Mouse (Mus musculus): ENCODE results near the gene Atp2a1. TPM values are rescaled to one million over a fixed set of nuclear protein-coding genes. Genes with fewer than 3 reads are reported as not detected.
A peak's percentile ranks its signal among the peaks of the same experiment; 100 is the strongest.
"Not testable (repeated sequence)": the region's sequence is repeated elsewhere in the genome, so short reads cannot be mapped to it uniquely, and the experiment has no call there.

Atp2a1 gene
- polyA plus RNA-seq, 1 experiment from 2014 or later, result 0.72 TPM

GRCm38 (mm10) chr7:126408686-126409085, 54.2 kb downstream of the Atp2a1 start:
- ATAC-seq (replicated peaks; ENCODE audit: insufficient number of reproducible peaks, insufficient read depth, low FRiP score, low read depth), result no peak
- no peaks in the 10 kb centered on the region for H3K4me1 ChIP-seq (replicated peaks)
- H3K4me2 ChIP-seq, result no peak overlapping the region
- H3K9ac ChIP-seq, result no peak overlapping the region
- no peak overlapping the region for H3K27ac ChIP-seq
- no peaks in the 10 kb centered on the region for H3K36me3 ChIP-seq
- H3K9me3 ChIP-seq (replicated peaks), result no peaks in the 10 kb centered on the region
- H3K4me3 ChIP-seq, result no peak overlapping the region
- 75% methylated on average over 2 of the region's 2 CpGs for WGBS
- H3K27me3 ChIP-seq, result peaks cover 6% of the 10 kb centered on the region

DNA sequence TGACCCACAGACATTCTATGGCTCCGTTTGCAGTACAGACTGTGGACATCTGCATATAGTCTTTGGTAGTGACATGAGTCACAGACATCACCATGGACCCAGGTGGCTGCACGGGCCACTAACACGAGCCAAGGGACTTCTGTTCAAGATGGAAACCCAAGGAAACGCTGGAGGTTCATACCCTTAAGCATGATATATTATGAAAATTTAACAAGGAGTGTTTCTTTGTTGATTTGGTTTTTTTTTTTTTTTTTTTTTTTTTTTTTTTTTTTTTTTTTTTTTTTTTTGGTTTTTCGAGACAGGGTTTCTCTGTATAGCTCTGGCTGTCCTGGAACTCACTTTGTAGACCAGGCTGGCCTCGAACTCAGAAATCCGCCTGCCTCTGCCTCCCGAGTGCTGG, 60.4 kb downstream of the Atp2a1 start:
- H3K4me3 ChIP-seq; H3K4me1 ChIP-seq (replicated peaks); ATAC-seq (replicated peaks; ENCODE audit: insufficient number of reproducible peaks, insufficient read depth, low FRiP score, low read depth); H3K36me3 ChIP-seq; H3K27me3 ChIP-seq; H3K4me2 ChIP-seq; H3K27ac ChIP-seq; H3K9me3 ChIP-seq (replicated peaks); H3K9ac ChIP-seq: not testable (repeated sequence)
- 74% methylated on average over 8 of the region's 8 CpGs for WGBS

- H3K27me3 ChIP-seq, result no peaks in the 10 kb centered on the region
- H3K4me2 ChIP-seq, result no peak overlapping the region
- no peaks in the 10 kb centered on the region for H3K36me3 ChIP-seq
- H3K4me1 ChIP-seq (replicated peaks), result peaks cover 9% of the 10 kb centered on the region
- WGBS, result 13% methylated on average over 5 of the region's 5 CpGs
- H3K27ac ChIP-seq, result no peak overlapping the region
- H3K4me3 ChIP-seq, result no peak overlapping the region
- H3K9ac ChIP-seq, result no peak overlapping the region
- no peaks in the 10 kb centered on the region for H3K9me3 ChIP-seq (replicated peaks)
- ATAC-seq (replicated peaks; ENCODE audit: insufficient number of reproducible peaks, insufficient read depth, low FRiP score, low read depth), result no peak
These were observed 63.4 kb downstream of the Atp2a1 start for GRCm38 (mm10) chr7:126399548-126399947.

GRCm38 (mm10) chr7:126397822-126398221, 65.1 kb downstream of the Atp2a1 start:
- Histone ChIP-seq H3K27ac (no peak overlapping the region), H3K9ac (no peak overlapping the region), H3K9me3 (replicated peaks) (no peaks in the 10 kb centered on the region), H3K4me1 (replicated peaks) (peaks cover 9% of the 10 kb centered on the region), H3K4me2 (no peak overlapping the region), H3K27me3 (no peaks in the 10 kb centered on the region), H3K36me3 (no peaks in the 10 kb centered on the region), H3K4me3 (no peak overlapping the region)
- ATAC-seq (replicated peaks; ENCODE audit: insufficient number of reproducible peaks, insufficient read depth, low FRiP score, low read depth), result no peak
- 81% methylated on average over 4 of the region's 4 CpGs for WGBS

DNA sequence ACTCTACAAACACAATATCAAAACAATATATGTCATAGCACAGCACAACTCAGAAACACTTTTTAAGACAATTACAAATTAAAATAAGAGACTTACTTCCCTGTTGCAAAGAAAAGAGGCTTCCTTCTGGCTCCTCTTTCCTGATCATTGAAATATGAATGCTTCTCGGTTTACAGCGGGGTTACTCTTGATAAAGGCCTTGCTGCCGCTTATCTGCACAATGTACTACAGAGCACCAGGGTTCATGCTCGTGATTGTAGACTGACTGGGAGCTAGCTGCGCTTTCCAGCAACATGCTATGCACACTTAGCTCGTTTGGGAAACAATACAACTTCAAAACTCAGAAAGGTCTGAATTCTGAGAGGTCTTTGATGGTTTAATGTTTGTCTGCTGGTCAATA, 65.7 kb downstream of the Atp2a1 start:
- H3K4me1 ChIP-seq (replicated peaks), result peaks cover 9% of the 10 kb centered on the region
- H3K9me3 ChIP-seq (replicated peaks), result no peaks in the 10 kb centered on the region
- H3K27ac ChIP-seq, result no peak overlapping the region
- H3K36me3 ChIP-seq, result no peaks in the 10 kb centered on the region
- 32% methylated on average over 6 of the region's 6 CpGs for WGBS
- H3K4me2 ChIP-seq, result peak overlapping the region; percentile 52
- H3K9ac ChIP-seq, result no peak overlapping the region
- ATAC-seq (replicated peaks; ENCODE audit: insufficient number of reproducible peaks, insufficient read depth, low FRiP score, low read depth), result no peak
- peak overlapping the region; percentile 76; the same call in 1 of the 2 replicates for H3K4me3 ChIP-seq
- no peaks in the 10 kb centered on the region for H3K27me3 ChIP-seq

- Histone ChIP-seq H3K27me3 (no peaks in the 10 kb centered on the region), H3K27ac (peak within 1 kb of the TSS; percentile 56), H3K4me2 (peak within 1 kb of the TSS; percentile 77), H3K4me1 (replicated peaks) (peaks cover 9% of the 10 kb centered on the region), H3K9me3 (replicated peaks) (no peaks in the 10 kb centered on the region), H3K4me3 (peak within 1 kb of the TSS; percentile 76), H3K36me3 (no peaks in the 10 kb centered on the region), H3K9ac (peak within 1 kb of the TSS; percentile 65)
- ATAC-seq (replicated peaks; ENCODE audit: insufficient number of reproducible peaks, insufficient read depth, low FRiP score, low read depth), result peak; percentile 99
- under 1% methylated on average over 59 of the region's 59 CpGs for WGBS
These were observed 66.4 kb downstream of the Atp2a1 start, which contains the start of gene Nfatc2ip for GRCm38 (mm10) chr7:126396298-126397119. Nfatc2ip (minus strand) TSS chr7:126396737.

Other genes starting within 250 kb of the Atp2a1 start
- gene Sbk1, start 190.5 kb downstream of the Atp2a1 start, polyA plus RNA-seq (2015; fragmentation: Nextera tagmentation; extraction: Ambion mirVana), result 11.2 and 16.4 TPM in 2 replicates
- 4.3 and 22.6 TPM in 2 replicates for gene Lat, start 93.5 kb downstream of the Atp2a1 start, polyA plus RNA-seq (2015; fragmentation: Nextera tagmentation; extraction: Ambion mirVana)
- gene Spns1, start 85.7 kb downstream of the Atp2a1 start, polyA plus RNA-seq (2015; fragmentation: Nextera tagmentation; extraction: Ambion mirVana), result 36.0 and 46.3 TPM in 2 replicates
- 1.4 and 2.6 TPM in 2 replicates for gene Nfatc2ip, start 66.4 kb downstream of the Atp2a1 start, polyA plus RNA-seq (2015; fragmentation: Nextera tagmentation; extraction: Ambion mirVana)
- 0.09 TPM in 1 of 2 replicates, not detected in the other for gene Cd19, start 48.2 kb downstream of the Atp2a1 start, polyA plus RNA-seq (2015; fragmentation: Nextera tagmentation; extraction: Ambion mirVana)
- 16.3 and 22.8 TPM in 2 replicates for gene Rabep2, start 34.3 kb downstream of the Atp2a1 start, polyA plus RNA-seq (2015; fragmentation: Nextera tagmentation; extraction: Ambion mirVana)
- gene Sh2b1, start 12.3 kb upstream of the Atp2a1 start, polyA plus RNA-seq (2015; fragmentation: Nextera tagmentation; extraction: Ambion mirVana), result 37.1 and 45.2 TPM in 2 replicates
- 170 and 182 TPM in 2 replicates for gene Tufm, start 24.3 kb upstream of the Atp2a1 start, polyA plus RNA-seq (2015; fragmentation: Nextera tagmentation; extraction: Ambion mirVana)
- gene Atxn2l, start 40.3 kb upstream of the Atp2a1 start, polyA plus RNA-seq (2015; fragmentation: Nextera tagmentation; extraction: Ambion mirVana), result 31.0 and 42.0 TPM in 2 replicates
- 114 and 119 TPM in 2 replicates for gene Eif3c, start 103.3 kb upstream of the Atp2a1 start, polyA plus RNA-seq (2015; fragmentation: Nextera tagmentation; extraction: Ambion mirVana)
- 0.34 and 0.81 TPM in 2 replicates for gene Apobr, start 121.8 kb upstream of the Atp2a1 start, polyA plus RNA-seq (2015; fragmentation: Nextera tagmentation; extraction: Ambion mirVana)
- 17.6 and 20.7 TPM in 2 replicates for gene Cln3, start 122.7 kb upstream of the Atp2a1 start, polyA plus RNA-seq (2015; fragmentation: Nextera tagmentation; extraction: Ambion mirVana)
- gene Il27, start 131.8 kb upstream of the Atp2a1 start, polyA plus RNA-seq (2015; fragmentation: Nextera tagmentation; extraction: Ambion mirVana), result 0.13 and 0.23 TPM in 2 replicates
- 14.2 and 19.8 TPM in 2 replicates for gene Nupr1, start 167.8 kb upstream of the Atp2a1 start, polyA plus RNA-seq (2015; fragmentation: Nextera tagmentation; extraction: Ambion mirVana)
- gene Sgf29, start 186.2 kb upstream of the Atp2a1 start, polyA plus RNA-seq (2015; fragmentation: Nextera tagmentation; extraction: Ambion mirVana), result 21.0 and 33.5 TPM in 2 replicates
- gene Sult1a1, start 213.3 kb upstream of the Atp2a1 start, polyA plus RNA-seq (2015; fragmentation: Nextera tagmentation; extraction: Ambion mirVana), result 13.0 and 14.2 TPM in 2 replicates
- 87.6 and 98.0 TPM in 2 replicates for gene Bola2, start 232.3 kb upstream of the Atp2a1 start, polyA plus RNA-seq (2015; fragmentation: Nextera tagmentation; extraction: Ambion mirVana)
- 6.7 and 7.7 TPM in 2 replicates for gene Slx1b, start 232.7 kb upstream of the Atp2a1 start, polyA plus RNA-seq (2015; fragmentation: Nextera tagmentation; extraction: Ambion mirVana)
- 13.5 and 71.8 TPM in 2 replicates for gene Coro1a, start 244.7 kb upstream of the Atp2a1 start, polyA plus RNA-seq (2015; fragmentation: Nextera tagmentation; extraction: Ambion mirVana)

All from heart, embryonic 15.5 days (tissue).